Mouse (Mus musculus) liver, embryonic 11.5 days (tissue): ENCODE measurements around the gene Map4k5. TPM values are rescaled to one million over a fixed set of nuclear protein-coding genes. Genes with fewer than 3 reads are reported as not detected.
A peak's percentile ranks its signal among the peaks of the same experiment; 100 is the strongest.

Source experiments
- ATAC-seq: fragments of 200-750 bp; cut with Nextera tagmentation; replicated peaks from 2 replicates; pipeline ENCODE4 v1.8.0; 2017; ENCODE audit warnings: moderate number of reproducible peaks, mild to moderate bottlenecking, moderate TSS enrichment, moderate library complexity; ENCODE audit not compliant: low FRiP score
- DNase-seq: peaks from one replicate; pipeline ENCODE4 v3.0.0-alpha.2; 2017; ENCODE audit warnings: low spot score
- H3K27ac ChIP-seq: fragments of 300-500 bp; sonication (generic); 2 replicates; pipeline ENCODE4 v1.5.1; 2014; ENCODE audit warnings: mild to moderate bottlenecking, low read depth, low read length, control low read depth
- H3K27me3 ChIP-seq: fragments of 300-500 bp; sonication (generic); replicated peaks from 2 replicates; pipeline ENCODE4 v1.6.1; 2014; ENCODE audit warnings: low read length, mixed read lengths; ENCODE audit not compliant: control insufficient read depth, insufficient read depth
- H3K36me3 ChIP-seq: fragments of 300-500 bp; sonication (generic); 2 replicates; pipeline ENCODE4 v1.6.1; 2014; ENCODE audit warnings: mild to moderate bottlenecking, low read length, moderate library complexity, mixed read lengths; ENCODE audit not compliant: control insufficient read depth, insufficient read depth
- H3K4me1 ChIP-seq: fragments of 300-500 bp; sonication (generic); replicated peaks from 2 replicates; pipeline ENCODE4 v1.6.1; 2014; ENCODE audit warnings: low read length, mixed read lengths; ENCODE audit not compliant: control insufficient read depth, insufficient read depth
- H3K4me2 ChIP-seq: fragments of 300-500 bp; sonication (generic); 2 replicates; pipeline ENCODE4 v1.6.1; 2014; ENCODE audit warnings: mild to moderate bottlenecking, control low read depth, moderate library complexity
- H3K4me3 ChIP-seq: fragments of 300-500 bp; sonication (generic); 2 replicates; pipeline ENCODE4 v1.5.1; 2014; ENCODE audit warnings: low read depth, low read length, control low read depth
- H3K9ac ChIP-seq: fragments of 300-500 bp; sonication (generic); 2 replicates; pipeline ENCODE4 v1.6.1; 2014; ENCODE audit warnings: low read depth, low read length, control low read depth
- H3K9me3 ChIP-seq: fragments of 300-500 bp; sonication (generic); 2 replicates; pipeline ENCODE4 v1.6.1; 2016; ENCODE audit warnings: low read length, inconsistent platforms, mixed read lengths; ENCODE audit not compliant: control insufficient read depth
- WGBS: fragments of 180-500 bp; shearing (Covaris S2); extraction: QIAGEN DNeasy Blood & Tissue Kit; methylation state at CpG from one replicate; pipeline ENCODE4 v1.1.7; 2014; 5-methylcytosine and 5-hydroxymethylcytosine counted together
- polyA plus RNA-seq: library from polyadenylated mRNA; unstranded; fragments of >200 nt; fragmentation: Nextera tagmentation; extraction: Ambion mirVana; gene quantifications from 2 replicates; pipeline ENCODE4 v1.2.1, GENCODE M21; 2014

Gene Map4k5
- polyA plus RNA-seq, 1 experiment from 2014 or later, result 21.5 TPM

GRCm38 (mm10) chr12:69761603-69762002 lies 131.4 kb downstream of the Map4k5 start:
- 77% methylated on average over 2 of the region's 2 CpGs for WGBS
- H3K27ac ChIP-seq, result no peak overlapping the region

GRCm38 (mm10) chr12:69760743-69761406 lies 132.1 kb downstream of the Map4k5 start:
- H3K4me3 ChIP-seq, result no peak overlapping the region
- H3K36me3 ChIP-seq, result no peaks in the 10 kb centered on the region
- no peak overlapping the region for H3K27ac ChIP-seq
- no peaks in the 10 kb centered on the region for H3K27me3 ChIP-seq
- ATAC-seq (no peak), DNase-seq (no peak)
- 91% methylated on average over 20 of the region's 20 CpGs for WGBS
- H3K9ac ChIP-seq, result no peak overlapping the region
- H3K4me1 ChIP-seq, result peaks cover 20% of the 10 kb centered on the region
- no peak overlapping the region for H3K4me2 ChIP-seq
- H3K9me3 ChIP-seq, result no peaks in the 10 kb centered on the region

More at GRCm38 (mm10) chr12:69761603-69762002, 131.4 kb downstream of the Map4k5 start:
- no peak for ATAC-seq
- DNase-seq, result no peak
- Histone ChIP-seq H3K9me3 (no peaks in the 10 kb centered on the region), H3K4me1 (peaks cover 26% of the 10 kb centered on the region), H3K4me2 (no peak overlapping the region), H3K36me3 (no peaks in the 10 kb centered on the region), H3K9ac (no peak overlapping the region), H3K4me3 (no peak overlapping the region), H3K27me3 (no peaks in the 10 kb centered on the region)

- 57% methylated on average over 6 of the region's 6 CpGs for WGBS
- Histone ChIP-seq H3K4me2 (peak overlapping the region; percentile 25; the same call in 1 of the 2 replicates), H3K36me3 (no peaks in the 10 kb centered on the region), H3K9me3 (no peaks in the 10 kb centered on the region), H3K9ac (no peak overlapping the region; the same call in 1 of the 2 replicates), H3K27me3 (no peaks in the 10 kb centered on the region), H3K4me1 (peaks cover 19% of the 10 kb centered on the region), H3K4me3 (no peak overlapping the region), H3K27ac (peak overlapping the region; percentile 60)
- ATAC-seq, result no peak
- DNase-seq, result no peak
Measured at GRCm38 (mm10) chr12:69760014-69760413, 133.0 kb downstream of the Map4k5 start.

- Histone ChIP-seq H3K27me3 (no peaks in the 10 kb centered on the region), H3K4me3 (peak overlapping the region; percentile 40), H3K27ac (peak overlapping the region; percentile 97), H3K9ac (peak overlapping the region; percentile 65), H3K4me2 (peak overlapping the region; percentile 82), H3K4me1 (peaks cover 19% of the 10 kb centered on the region), H3K36me3 (no peaks in the 10 kb centered on the region), H3K9me3 (no peaks in the 10 kb centered on the region)
- WGBS, result 16% methylated on average over 7 of the region's 7 CpGs
- ATAC-seq (peak; percentile 81), DNase-seq (no peak)
Measured at GRCm38 (mm10) chr12:69759267-69759885, 133.6 kb downstream of the Map4k5 start.

- H3K9me3 ChIP-seq, result no peaks in the 10 kb centered on the region
- H3K27me3 ChIP-seq, result no peaks in the 10 kb centered on the region
- H3K27ac ChIP-seq, result peak overlapping the region; percentile 97
- peak overlapping the region; percentile 82 for H3K4me2 ChIP-seq
- H3K9ac ChIP-seq, result peak overlapping the region; percentile 65
- DNase-seq (peak; percentile 71), ATAC-seq (peak; percentile 47)
- 3% methylated on average over 20 of the region's 22 CpGs for WGBS
- H3K4me3 ChIP-seq, result peak overlapping the region; percentile 40
- H3K4me1 ChIP-seq, result peaks cover 21% of the 10 kb centered on the region
- H3K36me3 ChIP-seq, result no peaks in the 10 kb centered on the region
Measured at GRCm38 (mm10) chr12:69758221-69759185, 134.5 kb downstream of the Map4k5 start.

GRCm38 (mm10) chr12:69757418-69758141 lies 135.4 kb downstream of the Map4k5 start:
- DNase-seq (peak; percentile 84), ATAC-seq (peak; percentile 93)
- Histone ChIP-seq H3K27ac (peak overlapping the region; percentile 97), H3K9me3 (no peaks in the 10 kb centered on the region), H3K27me3 (no peaks in the 10 kb centered on the region), H3K36me3 (no peaks in the 10 kb centered on the region), H3K4me3 (0 out of 2 replicates have a peak overlapping the region, but pooled peaks have one; percentile 24), H3K4me1 (peaks cover 21% of the 10 kb centered on the region), H3K4me2 (peak overlapping the region; percentile 82), H3K9ac (peak overlapping the region; percentile 46)
- WGBS, result 6% methylated on average over 22 of the region's 22 CpGs

GRCm38 (mm10) chr12:69756015-69756414 lies 137.0 kb downstream of the Map4k5 start:
- Histone ChIP-seq H3K36me3 (no peaks in the 10 kb centered on the region), H3K4me2 (no peak overlapping the region), H3K4me1 (peaks cover 21% of the 10 kb centered on the region), H3K27ac (no peak overlapping the region), H3K4me3 (no peak overlapping the region), H3K27me3 (no peaks in the 10 kb centered on the region), H3K9me3 (no peaks in the 10 kb centered on the region), H3K9ac (no peak overlapping the region)
- 77% methylated on average over 5 of the region's 5 CpGs for WGBS
- DNase-seq, result no peak
- no peak for ATAC-seq

- no peak overlapping the region for H3K4me2 ChIP-seq
- H3K4me1 ChIP-seq, result peaks cover 13% of the 10 kb centered on the region
- no peaks in the 10 kb centered on the region for H3K27me3 ChIP-seq
- DNase-seq, result no peak
- H3K27ac ChIP-seq, result no peak overlapping the region
- no peak overlapping the region for H3K4me3 ChIP-seq
- H3K36me3 ChIP-seq, result no peaks in the 10 kb centered on the region
- WGBS, result 84% methylated on average over 5 of the region's 5 CpGs
- H3K9ac ChIP-seq, result no peak overlapping the region
- ATAC-seq, result no peak
- H3K9me3 ChIP-seq, result no peaks in the 10 kb centered on the region
Measured at GRCm38 (mm10) chr12:69753936-69754335, 139.1 kb downstream of the Map4k5 start.
